Mouse (Mus musculus): Measurements from ENCODE around the gene Ramp3. TPM values are rescaled to one million over a fixed set of nuclear protein-coding genes. Genes with fewer than 3 reads are reported as not detected.
"Not testable (repeated sequence)": the region's sequence is repeated elsewhere in the genome, so short reads cannot be mapped to it uniquely, and the experiment has no call there.

Gene Ramp3
- polyA plus RNA-seq, 1 experiment from 2014 or later: 12.8 TPM

- no peaks in the 10 kb centered on the region for H3K4me1 ChIP-seq (replicated peaks; ENCODE audit: control insufficient read depth, insufficient read depth)
- no peaks in the 10 kb centered on the region for H3K27me3 ChIP-seq (ENCODE audit: control insufficient read depth, insufficient read depth, low read length)
- DNase-seq (ENCODE audit: low spot score): no peak
- no peak for ATAC-seq (ENCODE audit: low FRiP score, low TSS enrichment)
- no peak overlapping the region for H3K27ac ChIP-seq (replicated peaks)
- no peak overlapping the region for H3K9ac ChIP-seq (ENCODE audit: low read length)
- H3K36me3 ChIP-seq (ENCODE audit: control insufficient read depth, insufficient read depth, low read length): no peaks in the 10 kb centered on the region
- 77% methylated on average over 6 of the region's 6 CpGs for WGBS
- TF ChIP-seq EP300 (optimal IDR thresholded peaks at IDR 0.05) (no peak), CTCF (IDR thresholded peaks at IDR 0.05; ENCODE audit: low read depth) (no peak)
- no peak overlapping the region for H3K4me2 ChIP-seq (replicated peaks; ENCODE audit: low read depth)
- no peak overlapping the region for H3K4me3 ChIP-seq (ENCODE audit: low read depth, low read length)
- no peaks in the 10 kb centered on the region for H3K9me3 ChIP-seq (ENCODE audit: control insufficient read depth, low read length)
Measured at GRCm38 (mm10) chr11:6639072-6639471, 19.2 kb upstream of the Ramp3 start.

GRCm38 (mm10) chr11:6644566-6644965, 13.8 kb upstream of the Ramp3 start:
- no peak overlapping the region for H3K4me2 ChIP-seq (replicated peaks; ENCODE audit: low read depth)
- 69% methylated on average over 6 of the region's 6 CpGs for WGBS
- no peak for ATAC-seq (ENCODE audit: low FRiP score, low TSS enrichment)
- no peak overlapping the region for H3K27ac ChIP-seq (replicated peaks)
- TF ChIP-seq CTCF (IDR thresholded peaks at IDR 0.05; ENCODE audit: low read depth) (no peak), EP300 (optimal IDR thresholded peaks at IDR 0.05) (no peak)
- no peak for DNase-seq (ENCODE audit: low spot score)
- H3K4me3 ChIP-seq (ENCODE audit: low read depth, low read length): no peak overlapping the region
- H3K36me3 ChIP-seq (ENCODE audit: control insufficient read depth, insufficient read depth, low read length): no peaks in the 10 kb centered on the region
- no peak overlapping the region for H3K9ac ChIP-seq (ENCODE audit: low read length)
- H3K27me3 ChIP-seq (ENCODE audit: control insufficient read depth, insufficient read depth, low read length): no peaks in the 10 kb centered on the region
- H3K4me1 ChIP-seq (replicated peaks; ENCODE audit: control insufficient read depth, insufficient read depth): no peaks in the 10 kb centered on the region
- H3K9me3 ChIP-seq (ENCODE audit: control insufficient read depth, low read length): no peaks in the 10 kb centered on the region

DNA sequence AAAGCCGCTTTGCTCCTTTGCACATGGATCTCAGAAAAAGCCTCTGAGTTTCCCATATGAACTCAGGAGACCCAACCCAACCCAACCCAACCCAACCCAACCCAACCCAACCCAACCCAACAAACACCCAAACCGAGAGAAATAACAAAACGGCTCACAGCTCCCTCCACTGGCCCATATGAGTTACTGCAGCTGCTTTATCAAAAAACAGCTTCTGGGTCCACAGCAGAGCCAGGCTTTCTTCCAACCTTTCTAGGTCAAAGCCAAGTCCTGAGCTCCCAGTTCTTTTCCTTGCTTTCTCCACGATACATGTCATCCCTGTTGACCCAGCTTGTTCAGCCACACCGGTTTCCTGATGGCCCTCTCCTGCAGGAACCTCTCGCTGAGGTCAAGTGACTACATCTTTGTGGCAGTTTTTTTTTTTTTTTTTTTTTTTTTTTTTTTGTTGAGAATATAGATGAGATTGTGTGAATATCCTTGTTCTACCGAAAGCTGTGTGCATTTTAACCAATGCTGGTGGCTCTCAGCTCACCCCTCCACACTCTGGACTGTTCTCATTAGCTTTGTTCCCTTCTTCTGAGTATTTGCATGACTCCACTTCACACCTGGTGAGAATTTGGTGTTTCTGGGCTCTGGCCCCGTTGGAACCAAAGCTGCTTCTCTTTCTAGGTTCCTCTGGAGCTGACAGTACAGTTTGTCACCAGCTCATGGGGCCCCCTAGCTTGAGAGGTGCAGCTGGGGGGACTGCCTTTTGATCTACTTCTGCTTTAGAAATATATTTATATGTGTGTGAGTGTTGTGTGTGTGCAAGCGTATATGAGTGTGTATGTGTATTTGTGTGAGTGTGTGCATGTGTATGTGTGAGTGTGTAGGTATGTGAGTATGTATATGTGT, 10.2 kb upstream of the Ramp3 start:
- Histone ChIP-seq H3K27me3 (ENCODE audit: control insufficient read depth, insufficient read depth, low read length) (no peaks in the 10 kb centered on the region), H3K36me3 (ENCODE audit: control insufficient read depth, insufficient read depth, low read length) (no peaks in the 10 kb centered on the region), H3K4me3 (ENCODE audit: low read depth, low read length) (no peak overlapping the region), H3K27ac (replicated peaks) (no peak overlapping the region), H3K4me2 (replicated peaks; ENCODE audit: low read depth) (no peak overlapping the region), H3K4me1 (replicated peaks; ENCODE audit: control insufficient read depth, insufficient read depth) (no peaks in the 10 kb centered on the region), H3K9me3 (ENCODE audit: control insufficient read depth, low read length) (no peaks in the 10 kb centered on the region), H3K9ac (ENCODE audit: low read length) (no peak overlapping the region)
- TF ChIP-seq CTCF (IDR thresholded peaks at IDR 0.05; ENCODE audit: low read depth): peak; percentile 51
- TF ChIP-seq EP300 (optimal IDR thresholded peaks at IDR 0.05): no peak
- WGBS: 59% methylated on average over 9 of the region's 9 CpGs
- DNase-seq (ENCODE audit: low spot score) (no peak), ATAC-seq (ENCODE audit: low FRiP score, low TSS enrichment) (no peak)

GRCm38 (mm10) chr11:6650519-6650918, 7.8 kb upstream of the Ramp3 start:
- no peak overlapping the region for H3K4me2 ChIP-seq (replicated peaks; ENCODE audit: low read depth)
- H3K4me3 ChIP-seq (ENCODE audit: low read depth, low read length): no peak overlapping the region
- H3K9me3 ChIP-seq (ENCODE audit: control insufficient read depth, low read length): no peaks in the 10 kb centered on the region
- no peaks in the 10 kb centered on the region for H3K4me1 ChIP-seq (replicated peaks; ENCODE audit: control insufficient read depth, insufficient read depth)
- H3K27ac ChIP-seq (replicated peaks): no peak overlapping the region
- DNase-seq (ENCODE audit: low spot score) (no peak), ATAC-seq (ENCODE audit: low FRiP score, low TSS enrichment) (no peak)
- H3K36me3 ChIP-seq (ENCODE audit: control insufficient read depth, insufficient read depth, low read length): no peaks in the 10 kb centered on the region
- H3K27me3 ChIP-seq (ENCODE audit: control insufficient read depth, insufficient read depth, low read length): no peaks in the 10 kb centered on the region
- TF ChIP-seq EP300 (optimal IDR thresholded peaks at IDR 0.05) (no peak), CTCF (IDR thresholded peaks at IDR 0.05; ENCODE audit: low read depth) (no peak)
- H3K9ac ChIP-seq (ENCODE audit: low read length): no peak overlapping the region
- WGBS: 59% methylated on average over 7 of the region's 7 CpGs

GRCm38 (mm10) chr11:6652978-6653377, 5.3 kb upstream of the Ramp3 start:
- H3K4me3 ChIP-seq (ENCODE audit: low read depth, low read length); H3K4me1 ChIP-seq (replicated peaks; ENCODE audit: control insufficient read depth, insufficient read depth); H3K4me2 ChIP-seq (replicated peaks; ENCODE audit: low read depth); H3K27me3 ChIP-seq (ENCODE audit: control insufficient read depth, insufficient read depth, low read length); DNase-seq (ENCODE audit: low spot score); H3K9me3 ChIP-seq (ENCODE audit: control insufficient read depth, low read length); H3K27ac ChIP-seq (replicated peaks); H3K36me3 ChIP-seq (ENCODE audit: control insufficient read depth, insufficient read depth, low read length); H3K9ac ChIP-seq (ENCODE audit: low read length); ATAC-seq (ENCODE audit: low FRiP score, low TSS enrichment): not testable (repeated sequence)
- peak; percentile 61 for TF ChIP-seq CTCF (IDR thresholded peaks at IDR 0.05; ENCODE audit: low read depth)
- WGBS: 81% methylated on average over 3 of the region's 3 CpGs

DNA sequence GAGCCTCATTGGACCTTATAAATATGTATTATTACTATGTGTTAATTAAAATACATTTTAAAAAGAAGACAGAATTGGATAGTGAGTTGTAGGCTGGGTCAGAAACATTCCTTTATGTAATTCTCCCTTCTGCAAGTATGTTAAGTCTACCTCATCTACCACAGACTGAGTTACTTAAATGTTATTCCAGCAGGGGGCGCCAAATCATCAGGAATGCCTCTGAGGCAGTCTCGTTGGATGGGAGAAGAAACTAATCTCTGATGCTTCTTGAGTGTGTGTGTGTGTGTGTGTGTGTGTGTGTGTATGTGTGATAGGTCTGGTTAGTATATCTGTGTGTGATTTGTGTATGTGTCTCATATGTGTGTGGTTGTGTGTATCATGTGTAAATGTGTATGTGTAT, 3.4 kb upstream of the Ramp3 start:
- H3K27ac ChIP-seq (replicated peaks): no peak overlapping the region
- no peak for TF ChIP-seq EP300 (optimal IDR thresholded peaks at IDR 0.05)
- TF ChIP-seq CTCF (IDR thresholded peaks at IDR 0.05; ENCODE audit: low read depth): peak; percentile 95
- no peaks in the 10 kb centered on the region for H3K9me3 ChIP-seq (ENCODE audit: control insufficient read depth, low read length)
- no peaks in the 10 kb centered on the region for H3K4me1 ChIP-seq (replicated peaks; ENCODE audit: control insufficient read depth, insufficient read depth)
- H3K4me2 ChIP-seq (replicated peaks; ENCODE audit: low read depth): no peak overlapping the region
- DNase-seq (ENCODE audit: low spot score) (peak; percentile 78), ATAC-seq (ENCODE audit: low FRiP score, low TSS enrichment) (peak; percentile 49)
- WGBS: 1% methylated on average over 2 of the region's 2 CpGs
- no peak overlapping the region for H3K4me3 ChIP-seq (ENCODE audit: low read depth, low read length)
- no peaks in the 10 kb centered on the region for H3K36me3 ChIP-seq (ENCODE audit: control insufficient read depth, insufficient read depth, low read length)
- no peak overlapping the region for H3K9ac ChIP-seq (ENCODE audit: low read length)
- no peaks in the 10 kb centered on the region for H3K27me3 ChIP-seq (ENCODE audit: control insufficient read depth, insufficient read depth, low read length)
